Mouse (Mus musculus) midbrain, postnatal 0 days (tissue): ENCODE data around the gene R3hdm2. TPM values are rescaled to one million over a fixed set of nuclear protein-coding genes. Genes with fewer than 3 reads are reported as not detected.

Experiments
- ATAC-seq: fragments of 200-750 bp; cut with Nextera tagmentation; 2 replicates; pipeline ENCODE4 v1.8.0; 2017; ENCODE audit warnings: moderate number of reproducible peaks, mild to moderate bottlenecking, moderate TSS enrichment, moderate library complexity; ENCODE audit not compliant: low FRiP score
- DNase-seq: peaks from one replicate; pipeline ENCODE4 v3.0.0-alpha.2; 2015; ENCODE audit warnings: low spot score
- H3K27ac ChIP-seq: fragments of 300-500 bp; sonication (generic); 2 replicates; pipeline ENCODE4 v1.5.1; 2014; ENCODE audit warnings: low read depth, mild to moderate bottlenecking, low read length, mixed read lengths
- H3K27me3 ChIP-seq: fragments of 300-500 bp; sonication (generic); 2 replicates; pipeline ENCODE4 v1.6.1; 2014; ENCODE audit warnings: low read length, control low read depth, mixed read lengths; ENCODE audit not compliant: insufficient read depth
- H3K36me3 ChIP-seq: fragments of 300-500 bp; sonication (generic); 2 replicates; pipeline ENCODE4 v1.6.1; 2014; ENCODE audit warnings: low read length, control low read depth, mixed read lengths; ENCODE audit not compliant: insufficient read depth
- H3K4me1 ChIP-seq: fragments of 300-500 bp; sonication (generic); 2 replicates; pipeline ENCODE4 v1.6.1; 2014; ENCODE audit warnings: mild to moderate bottlenecking, control low read depth, antibody characterized with exemption, low read length, mixed read lengths; ENCODE audit not compliant: insufficient read depth
- H3K4me2 ChIP-seq: fragments of 300-500 bp; sonication (generic); 2 replicates; pipeline ENCODE4 v1.6.1; 2014; ENCODE audit warnings: low read depth, mild to moderate bottlenecking, low read length, mixed read lengths; ENCODE audit not compliant: poor library complexity, severe bottlenecking
- H3K4me3 ChIP-seq: fragments of 300-500 bp; sonication (generic); 2 replicates; pipeline ENCODE4 v1.5.1; 2014; ENCODE audit warnings: low read depth, mild to moderate bottlenecking, low read length, moderate library complexity
- H3K9ac ChIP-seq: fragments of 300-500 bp; sonication (generic); replicated peaks from 2 replicates; pipeline ENCODE4 v1.6.1; 2014; ENCODE audit warnings: mild to moderate bottlenecking, low read length, moderate library complexity, mixed read lengths; ENCODE audit not compliant: poor library complexity, severe bottlenecking
- H3K9me3 ChIP-seq: fragments of 300-500 bp; sonication (generic); 2 replicates; pipeline ENCODE4 v1.6.1; 2016; ENCODE audit warnings: low read length, control low read depth
- CTCF ChIP-seq: IDR thresholded peaks from 2 replicates; pipeline ENCODE4 v1.5.1; 2016; ENCODE audit warnings: antibody characterized with exemption, mild to moderate bottlenecking
- WGBS: fragments of 180-500 bp; shearing (Covaris S2); extraction: QIAGEN DNeasy Blood & Tissue Kit; methylation state at CpG from one replicate; pipeline ENCODE4 v1.1.7; 2014; 5-methylcytosine and 5-hydroxymethylcytosine counted together
- polyA plus RNA-seq: library from polyadenylated mRNA; unstranded; fragments of >200 nt; fragmentation: Nextera tagmentation; extraction: Ambion mirVana; gene quantifications from 2 replicates; pipeline ENCODE4 v1.2.1, GENCODE M21; 2015
- total RNA-seq: library from RNA; depleted of rRNA; stranded (reverse); fragments of >200 nt; gene quantifications from 2 replicates; pipeline ENCODE4 v1.2.3, GENCODE M21; 2014

The R3hdm2 gene
- total and polyA plus RNA-seq, 2 experiments from 2014 or later, result 40.0 to 52.0 TPM

DNA sequence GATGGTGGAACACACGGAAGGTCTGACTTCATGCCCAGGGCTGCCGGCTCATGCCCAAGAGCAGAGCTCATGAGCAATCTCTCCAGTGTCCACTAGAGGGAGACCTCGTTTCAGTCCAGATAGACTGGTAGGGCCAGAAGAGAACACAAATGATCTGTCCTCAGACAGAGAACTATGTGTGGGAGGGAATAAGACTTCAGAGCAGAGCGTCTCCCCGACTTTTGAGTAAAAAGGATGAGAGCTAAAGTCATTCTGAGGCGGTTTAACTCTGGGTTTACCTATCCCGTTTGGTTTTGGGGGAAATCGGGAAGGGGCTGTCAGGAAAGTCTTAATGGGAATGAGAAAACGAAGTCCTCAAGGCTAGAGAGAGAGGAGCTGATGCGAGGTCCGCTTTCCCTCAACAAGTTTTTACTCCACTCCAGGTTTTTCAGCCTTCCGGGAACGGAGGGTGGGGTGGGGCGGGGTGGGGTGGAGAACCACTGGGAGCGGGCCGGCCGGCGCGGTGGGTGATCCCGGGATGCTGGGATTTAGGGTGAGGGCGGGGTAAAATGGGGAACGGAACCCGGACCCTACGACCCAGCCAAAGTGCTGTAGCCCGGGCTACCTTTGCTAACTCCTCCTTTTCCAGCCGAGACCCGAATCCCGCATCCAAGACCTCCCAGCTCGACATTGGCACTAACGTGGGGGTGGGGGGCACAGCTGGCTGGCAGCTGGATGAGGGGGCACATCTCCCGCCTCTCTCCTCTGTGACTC, 41.0 kb upstream of the R3hdm2 start:
- Histone ChIP-seq H3K27ac (no peak overlapping the region; the same call in 1 of the 2 replicates), H3K9me3 (no peaks in the 10 kb centered on the region), H3K4me2 (peak overlapping the region; percentile 47), H3K4me3 (peak overlapping the region; percentile 26), H3K9ac (no peak overlapping the region), H3K4me1 (peaks cover 11% of the 10 kb centered on the region), H3K27me3 (peaks cover 30% of the 10 kb centered on the region), H3K36me3 (no peaks in the 10 kb centered on the region)
- peak; percentile 95 for DNase-seq
- TF ChIP-seq CTCF, result peak; percentile 96
- under 1% methylated on average over 31 of the region's 31 CpGs for WGBS
- peak; percentile 70 for ATAC-seq

DNA sequence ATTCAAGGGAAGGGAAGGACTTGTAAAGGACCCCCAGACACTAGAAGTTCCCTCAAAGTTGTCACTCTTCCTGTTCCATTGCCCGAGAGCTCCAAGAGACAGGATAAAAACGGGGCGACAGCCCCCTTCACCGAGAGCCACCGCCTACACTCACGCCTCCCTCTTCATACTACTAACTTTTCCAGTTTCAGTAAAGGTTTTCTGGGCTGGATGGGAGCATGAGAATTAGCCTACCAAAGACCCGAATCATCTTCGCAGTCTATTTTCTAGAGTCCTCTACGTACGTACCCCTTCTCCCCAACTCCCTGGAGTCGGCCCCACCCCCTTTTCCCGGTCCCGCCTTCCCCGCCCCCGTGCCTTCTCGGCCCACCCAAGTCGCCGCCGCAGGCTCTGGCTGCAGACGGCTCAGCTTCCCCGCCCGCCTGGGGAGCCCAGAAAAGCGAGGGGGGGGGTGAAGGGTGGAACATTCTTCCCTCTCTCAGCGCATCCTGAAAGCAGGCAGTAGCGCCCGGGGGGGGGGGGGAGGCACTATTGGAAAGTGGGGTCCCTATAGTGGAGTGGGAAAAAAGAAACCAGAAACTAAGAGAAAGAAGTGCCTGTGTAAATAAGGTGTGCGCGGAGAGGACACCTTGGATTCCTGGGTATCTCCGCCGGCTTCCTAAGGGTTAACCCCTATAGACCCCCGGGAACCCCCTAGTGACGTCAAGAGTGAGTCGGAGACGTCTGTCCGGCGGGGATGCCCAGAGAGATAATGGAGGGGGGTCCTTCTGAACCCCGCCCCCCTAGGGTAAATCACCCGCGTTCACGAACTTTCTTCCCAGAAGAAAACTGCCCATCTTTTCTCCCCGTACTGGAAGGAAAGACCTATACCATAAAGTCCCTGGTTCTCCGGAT, 40.2 kb upstream of the R3hdm2 start:
- ATAC-seq, result peak; percentile 32; the same call in 1 of the 2 replicates
- H3K27ac ChIP-seq, result no peak overlapping the region; the same call in 1 of the 2 replicates

DNA sequence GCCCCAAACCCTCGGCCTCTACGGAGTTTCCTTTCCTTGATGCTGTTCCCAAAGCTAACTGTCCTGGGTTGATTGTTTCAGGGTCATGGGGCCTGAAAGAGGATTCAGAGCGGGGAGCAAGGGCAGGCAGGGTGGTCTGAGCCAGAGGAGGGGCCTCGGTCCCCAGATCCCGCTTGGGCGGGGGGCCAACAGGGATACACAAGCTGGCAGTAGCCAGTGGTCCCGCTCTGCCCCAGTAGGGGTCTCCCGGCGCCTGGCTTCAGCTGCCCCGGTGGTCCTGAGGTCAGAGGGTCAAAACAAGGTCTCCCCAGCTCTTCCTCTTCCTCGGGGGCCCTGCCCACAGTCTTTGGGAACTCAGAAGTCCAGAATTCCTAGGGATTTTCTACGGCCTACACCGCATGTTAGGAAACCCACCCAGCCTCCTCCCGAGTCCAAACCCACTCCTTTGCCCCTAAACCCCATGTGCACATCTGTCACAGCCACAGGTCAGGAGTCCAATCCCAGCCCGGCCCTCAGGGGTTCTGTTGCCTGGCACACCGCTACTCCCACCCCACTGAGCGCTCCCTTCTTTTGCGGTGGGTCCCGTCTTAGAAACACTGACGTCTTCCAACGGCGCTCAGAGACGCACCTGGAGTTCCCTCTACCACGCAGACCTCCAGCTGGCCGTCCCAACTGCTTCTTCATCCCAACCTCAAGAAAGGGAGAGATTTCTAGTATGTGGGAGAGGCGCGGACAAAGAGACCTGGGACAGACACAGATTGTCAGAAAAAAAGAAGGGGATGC, 39.4 kb upstream of the R3hdm2 start:
- 0 out of 2 replicates have a peak overlapping the region, but pooled peaks have one; percentile 4 for H3K9ac ChIP-seq
- H3K4me3 ChIP-seq, result peak overlapping the region; percentile 26
- H3K36me3 ChIP-seq, result no peaks in the 10 kb centered on the region
- ATAC-seq (no peak), DNase-seq (peak; percentile 42)
- no peak for TF ChIP-seq CTCF
- H3K27ac ChIP-seq, result no peak overlapping the region
- H3K9me3 ChIP-seq, result no peaks in the 10 kb centered on the region
- H3K4me2 ChIP-seq, result peak overlapping the region; percentile 47
- peaks cover 30% of the 10 kb centered on the region for H3K27me3 ChIP-seq
- WGBS, result under 1% methylated on average over 27 of the region's 27 CpGs
- H3K4me1 ChIP-seq, result peaks cover 11% of the 10 kb centered on the region

More for the DNA sequence above, 40.2 kb upstream of the R3hdm2 start:
- TF ChIP-seq CTCF, result no peak
- H3K9me3 ChIP-seq, result no peaks in the 10 kb centered on the region
- H3K4me2 ChIP-seq, result peak overlapping the region; percentile 47
- WGBS, result under 1% methylated on average over 38 of the region's 42 CpGs
- H3K4me1 ChIP-seq, result peaks cover 11% of the 10 kb centered on the region
- peak; percentile 57 for DNase-seq
- no peaks in the 10 kb centered on the region for H3K36me3 ChIP-seq
- peak overlapping the region; percentile 26 for H3K4me3 ChIP-seq
- H3K9ac ChIP-seq, result 0 out of 2 replicates have a peak overlapping the region, but pooled peaks have one; percentile 4
- peaks cover 30% of the 10 kb centered on the region for H3K27me3 ChIP-seq

DNA sequence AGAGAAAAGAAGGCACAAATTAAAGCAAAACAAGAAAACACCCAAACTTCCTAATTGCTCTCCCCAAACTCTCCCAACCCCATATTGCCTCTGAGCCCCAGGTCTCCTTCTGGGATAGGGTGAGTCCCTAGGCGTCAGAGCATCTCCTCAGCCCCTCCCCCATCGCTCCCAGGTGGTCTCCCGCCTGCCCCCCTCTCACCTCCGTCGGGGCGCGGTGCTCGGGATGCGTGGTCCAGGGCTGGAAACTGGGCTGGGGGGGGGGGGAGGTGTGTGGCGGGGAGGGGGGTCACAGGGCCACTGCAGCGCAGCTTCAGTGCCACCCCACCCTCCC, 38.8 kb upstream of the R3hdm2 start:
- peaks cover 11% of the 10 kb centered on the region for H3K4me1 ChIP-seq
- H3K27ac ChIP-seq, result no peak overlapping the region
- H3K4me3 ChIP-seq, result peak overlapping the region; percentile 29
- H3K9ac ChIP-seq, result no peak overlapping the region
- no peaks in the 10 kb centered on the region for H3K36me3 ChIP-seq
- peaks cover 30% of the 10 kb centered on the region for H3K27me3 ChIP-seq
- ATAC-seq (no peak), DNase-seq (no peak)
- H3K9me3 ChIP-seq, result no peaks in the 10 kb centered on the region
- WGBS, result 0% methylated on average over 8 of the region's 11 CpGs
- peak overlapping the region; percentile 52 for H3K4me2 ChIP-seq
- TF ChIP-seq CTCF, result no peak

DNA sequence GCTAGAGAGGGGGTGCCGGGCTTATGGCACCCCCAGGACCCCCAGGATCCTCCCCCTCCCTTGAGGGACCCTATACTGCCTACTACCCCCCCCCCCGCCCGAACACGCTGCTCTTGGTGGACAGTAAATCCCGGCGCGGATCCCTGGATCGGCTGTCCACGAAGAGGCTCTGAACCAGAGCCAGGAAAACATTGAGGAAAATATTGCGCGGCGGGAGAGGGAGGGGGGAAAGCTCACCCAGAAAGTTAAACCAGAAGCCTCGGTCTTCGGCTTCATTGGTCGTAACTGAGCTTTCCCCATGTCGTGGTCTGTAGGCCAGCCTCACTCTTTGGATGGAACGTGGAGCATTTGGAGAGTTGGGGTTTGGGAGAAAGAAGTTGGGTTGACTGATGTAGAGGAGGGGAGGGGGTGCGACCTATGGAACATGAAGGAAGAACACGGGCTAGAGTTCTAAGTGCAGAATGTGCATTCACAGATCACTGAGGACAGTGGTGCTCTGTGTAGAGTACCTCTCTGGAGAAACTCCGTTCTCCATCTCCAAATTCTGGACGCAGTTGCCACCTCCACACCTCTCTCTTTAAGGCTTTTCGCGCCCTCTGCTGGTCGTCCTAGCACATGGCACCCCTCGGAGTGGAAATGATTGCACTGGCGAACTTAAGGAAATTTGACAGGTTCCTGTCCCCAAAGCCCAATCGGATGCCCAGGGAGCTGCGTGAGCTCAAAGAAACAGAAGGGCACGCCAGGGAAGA, 38.1 kb upstream of the R3hdm2 start, which contains the start of gene Gli1:
TSS of gene Gli1 (minus strand) at position 84 of the 749 bp plus-strand sequence.
- H3K9ac ChIP-seq, result peak within 1 kb of the TSS; percentile 29; the same call in 1 of the 2 replicates
- ATAC-seq (peak; percentile 48), DNase-seq (peak; percentile 86)
- peak; percentile 90 for TF ChIP-seq CTCF
- no peaks in the 10 kb centered on the region for H3K36me3 ChIP-seq
- peaks cover 30% of the 10 kb centered on the region for H3K27me3 ChIP-seq
- peak within 1 kb of the TSS; percentile 29 for H3K4me3 ChIP-seq
- under 1% methylated on average over 28 of the region's 29 CpGs for WGBS
- H3K27ac ChIP-seq, result no peak within 1 kb of the TSS
- H3K4me1 ChIP-seq, result peaks cover 11% of the 10 kb centered on the region
- H3K4me2 ChIP-seq, result peak within 1 kb of the TSS; percentile 52
- no peaks in the 10 kb centered on the region for H3K9me3 ChIP-seq
